Mouse (Mus musculus): ENCODE data around the gene Tmem121b. TPM values are rescaled to one million over a fixed set of nuclear protein-coding genes. Genes with fewer than 3 reads are reported as not detected.

Gene Tmem121b
- polyA plus RNA-seq, 1 experiment from 2014 or later, result 0.49 TPM

GRCm38 (mm10) chr6:120488647-120489046 lies 5.0 kb downstream of the Tmem121b start:
- H3K27me3 ChIP-seq (ENCODE audit: low read depth, poor library complexity, severe bottlenecking), result peaks cover 40% of the 10 kb centered on the region
- WGBS, result 85% methylated on average over 3 of the region's 3 CpGs
- H3K4me1 ChIP-seq, result peaks cover 42% of the 10 kb centered on the region
- no peaks in the 10 kb centered on the region for H3K36me3 ChIP-seq
- no peak overlapping the region for H3K4me3 ChIP-seq
- DNase-seq (ENCODE audit: low spot score), result no peak
- no peaks in the 10 kb centered on the region for H3K9me3 ChIP-seq (replicated peaks)
- H3K27ac ChIP-seq (replicated peaks), result no peak overlapping the region

GRCm38 (mm10) chr6:120486051-120486510 lies 7.5 kb downstream of the Tmem121b start:
- DNase-seq (ENCODE audit: low spot score), result no peak
- no peak overlapping the region for H3K27ac ChIP-seq (replicated peaks)
- H3K4me3 ChIP-seq, result no peak overlapping the region
- peaks cover 24% of the 10 kb centered on the region for H3K4me1 ChIP-seq
- 79% methylated on average over 8 of the region's 8 CpGs for WGBS
- peaks cover 12% of the 10 kb centered on the region for H3K36me3 ChIP-seq
- no peaks in the 10 kb centered on the region for H3K9me3 ChIP-seq (replicated peaks)
- peaks cover 14% of the 10 kb centered on the region for H3K27me3 ChIP-seq (ENCODE audit: low read depth, poor library complexity, severe bottlenecking)

GRCm38 (mm10) chr6:120485038-120485437 lies 8.6 kb downstream of the Tmem121b start:
- Histone ChIP-seq H3K4me1 (peaks cover 14% of the 10 kb centered on the region), H3K27ac (replicated peaks) (no peak overlapping the region), H3K27me3 (ENCODE audit: low read depth, poor library complexity, severe bottlenecking) (peaks cover 4% of the 10 kb centered on the region; the same call in 1 of the 2 replicates), H3K9me3 (replicated peaks) (no peaks in the 10 kb centered on the region), H3K4me3 (no peak overlapping the region), H3K36me3 (peaks cover 16% of the 10 kb centered on the region)
- WGBS, result 86% methylated on average over 3 of the region's 3 CpGs
- no peak for DNase-seq (ENCODE audit: low spot score)

- H3K36me3 ChIP-seq, result peaks cover 18% of the 10 kb centered on the region
- 41% methylated on average over 8 of the region's 8 CpGs for WGBS
- no peaks in the 10 kb centered on the region for H3K9me3 ChIP-seq (replicated peaks)
- DNase-seq (ENCODE audit: low spot score), result no peak
- H3K4me1 ChIP-seq, result peaks cover 8% of the 10 kb centered on the region
- H3K27ac ChIP-seq (replicated peaks), result no peak overlapping the region
- H3K4me3 ChIP-seq, result no peak overlapping the region
- H3K27me3 ChIP-seq (ENCODE audit: low read depth, poor library complexity, severe bottlenecking), result no peaks in the 10 kb centered on the region
Observed at GRCm38 (mm10) chr6:120483211-120483626, 10.4 kb downstream of the Tmem121b start.

GRCm38 (mm10) chr6:120482756-120483155 lies 10.9 kb downstream of the Tmem121b start:
- WGBS, result 52% methylated on average over 6 of the region's 6 CpGs
- DNase-seq (ENCODE audit: low spot score), result no peak
- Histone ChIP-seq H3K4me3 (no peak overlapping the region), H3K27me3 (ENCODE audit: low read depth, poor library complexity, severe bottlenecking) (no peaks in the 10 kb centered on the region), H3K9me3 (replicated peaks) (no peaks in the 10 kb centered on the region), H3K27ac (replicated peaks) (no peak overlapping the region), H3K4me1 (peaks cover 8% of the 10 kb centered on the region), H3K36me3 (peaks cover 18% of the 10 kb centered on the region)

- 93% methylated on average over 14 of the region's 14 CpGs for WGBS
Observed at GRCm38 (mm10) chr6:120482021-120482420, 11.6 kb downstream of the Tmem121b start.

GRCm38 (mm10) chr6:120481538-120481937 lies 12.1 kb downstream of the Tmem121b start:
- Histone ChIP-seq H3K36me3 (peaks cover 18% of the 10 kb centered on the region), H3K4me1 (peaks cover 8% of the 10 kb centered on the region), H3K9me3 (replicated peaks) (no peaks in the 10 kb centered on the region), H3K27ac (replicated peaks) (0 out of 2 replicates have a peak overlapping the region, but pooled peaks have one; percentile 28), H3K27me3 (ENCODE audit: low read depth, poor library complexity, severe bottlenecking) (no peaks in the 10 kb centered on the region), H3K4me3 (no peak overlapping the region)
- DNase-seq (ENCODE audit: low spot score), result no peak
- 89% methylated on average over 6 of the region's 6 CpGs for WGBS

More at GRCm38 (mm10) chr6:120482021-120482420, 11.6 kb downstream of the Tmem121b start:
- Histone ChIP-seq H3K36me3 (peaks cover 18% of the 10 kb centered on the region), H3K27ac (replicated peaks) (0 out of 2 replicates have a peak overlapping the region, but pooled peaks have one; percentile 28), H3K27me3 (ENCODE audit: low read depth, poor library complexity, severe bottlenecking) (no peaks in the 10 kb centered on the region), H3K4me1 (peaks cover 8% of the 10 kb centered on the region), H3K9me3 (replicated peaks) (no peaks in the 10 kb centered on the region), H3K4me3 (no peak overlapping the region)
- no peak for DNase-seq (ENCODE audit: low spot score)

- Histone ChIP-seq H3K27ac (replicated peaks) (no peak overlapping the region), H3K4me1 (peaks cover 8% of the 10 kb centered on the region), H3K27me3 (ENCODE audit: low read depth, poor library complexity, severe bottlenecking) (no peaks in the 10 kb centered on the region), H3K9me3 (replicated peaks) (no peaks in the 10 kb centered on the region), H3K4me3 (no peak overlapping the region), H3K36me3 (peaks cover 18% of the 10 kb centered on the region)
- WGBS, result 88% methylated on average over 5 of the region's 5 CpGs
- no peak for DNase-seq (ENCODE audit: low spot score)
Observed at GRCm38 (mm10) chr6:120480361-120480760, 13.2 kb downstream of the Tmem121b start.

- no peaks in the 10 kb centered on the region for H3K9me3 ChIP-seq (replicated peaks)
- H3K36me3 ChIP-seq, result peaks cover 18% of the 10 kb centered on the region
- no peak overlapping the region for H3K4me3 ChIP-seq
- H3K27ac ChIP-seq (replicated peaks), result no peak overlapping the region
- WGBS, result 83% methylated on average over 2 of the region's 2 CpGs
- H3K4me1 ChIP-seq, result peaks cover 8% of the 10 kb centered on the region
- no peaks in the 10 kb centered on the region for H3K27me3 ChIP-seq (ENCODE audit: low read depth, poor library complexity, severe bottlenecking)
- DNase-seq (ENCODE audit: low spot score), result no peak
Observed at GRCm38 (mm10) chr6:120479302-120479701, 14.3 kb downstream of the Tmem121b start.

- H3K4me3 ChIP-seq, result no peak overlapping the region
- H3K27me3 ChIP-seq (ENCODE audit: low read depth, poor library complexity, severe bottlenecking), result no peaks in the 10 kb centered on the region
- H3K4me1 ChIP-seq, result peaks cover 31% of the 10 kb centered on the region
- no peak for DNase-seq (ENCODE audit: low spot score)
- 87% methylated on average over 8 of the region's 8 CpGs for WGBS
- H3K36me3 ChIP-seq, result peaks cover 2% of the 10 kb centered on the region; the same call in 1 of the 2 replicates
- no peak overlapping the region for H3K27ac ChIP-seq (replicated peaks)
- no peaks in the 10 kb centered on the region for H3K9me3 ChIP-seq (replicated peaks)
Observed at GRCm38 (mm10) chr6:120475288-120475687, 18.3 kb downstream of the Tmem121b start.

GRCm38 (mm10) chr6:120473427-120473826 lies 20.2 kb downstream of the Tmem121b start:
- no peaks in the 10 kb centered on the region for H3K27me3 ChIP-seq (ENCODE audit: low read depth, poor library complexity, severe bottlenecking)
- H3K4me1 ChIP-seq, result peaks cover 31% of the 10 kb centered on the region
- no peak for DNase-seq (ENCODE audit: low spot score)
- H3K4me3 ChIP-seq, result no peak overlapping the region
- 50% methylated on average over 5 of the region's 5 CpGs for WGBS
- no peaks in the 10 kb centered on the region for H3K36me3 ChIP-seq
- no peaks in the 10 kb centered on the region for H3K9me3 ChIP-seq (replicated peaks)
- peak overlapping the region; percentile 83 for H3K27ac ChIP-seq (replicated peaks)

- Histone ChIP-seq H3K36me3 (no peaks in the 10 kb centered on the region), H3K4me1 (peaks cover 31% of the 10 kb centered on the region), H3K9me3 (replicated peaks) (no peaks in the 10 kb centered on the region), H3K4me3 (0 out of 2 replicates have a peak overlapping the region, but pooled peaks have one; percentile 22), H3K27me3 (ENCODE audit: low read depth, poor library complexity, severe bottlenecking) (no peaks in the 10 kb centered on the region), H3K27ac (replicated peaks) (peak overlapping the region; percentile 83)
- DNase-seq (ENCODE audit: low spot score), result peak; percentile 47
- 22% methylated on average over 8 of the region's 8 CpGs for WGBS
Observed at GRCm38 (mm10) chr6:120472455-120473140, 21.0 kb downstream of the Tmem121b start.

GRCm38 (mm10) chr6:120471991-120472441 lies 21.6 kb downstream of the Tmem121b start:
- peak overlapping the region; percentile 22; the same call in 1 of the 2 replicates for H3K4me3 ChIP-seq

More at GRCm38 (mm10) chr6:120471991-120472441, 21.6 kb downstream of the Tmem121b start:
- Histone ChIP-seq H3K27ac (replicated peaks) (peak overlapping the region; percentile 83), H3K27me3 (ENCODE audit: low read depth, poor library complexity, severe bottlenecking) (no peaks in the 10 kb centered on the region), H3K36me3 (no peaks in the 10 kb centered on the region), H3K9me3 (replicated peaks) (no peaks in the 10 kb centered on the region), H3K4me1 (peaks cover 31% of the 10 kb centered on the region)
- DNase-seq (ENCODE audit: low spot score), result peak; percentile 47
- under 1% methylated on average over 5 of the region's 5 CpGs for WGBS

Measured in midbrain, embryonic 10.5 days (tissue).